Mouse (Mus musculus): Measurements from ENCODE around the gene Gm20388. TPM values are rescaled to one million over a fixed set of nuclear protein-coding genes. Genes with fewer than 3 reads are reported as not detected.
A peak's percentile ranks its signal among the peaks of the same experiment; 100 is the strongest.

The Gm20388 gene
- polyA plus RNA-seq, 1 experiment: 23.9 TPM

DNA sequence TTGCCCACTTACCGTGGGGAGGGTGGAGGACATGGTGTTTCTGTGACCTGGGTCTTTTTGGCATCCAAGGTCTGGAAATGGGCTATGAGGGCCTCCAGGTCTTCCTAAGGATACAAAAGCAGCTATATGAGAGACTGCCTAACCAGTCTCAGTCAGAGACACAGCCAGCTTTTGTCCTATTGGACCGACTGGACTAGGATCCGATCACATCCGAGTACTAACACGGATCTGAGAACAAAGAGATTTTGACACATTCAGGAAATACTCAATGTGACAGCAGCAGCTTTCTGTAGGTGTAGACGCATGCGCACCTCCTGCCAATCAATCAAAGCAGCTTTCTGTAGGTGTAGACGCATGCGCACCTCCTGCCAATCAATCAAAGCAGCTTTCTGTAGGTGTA is 1911.1 kb downstream of the Gm20388 start:
- H3K27ac ChIP-seq (ENCODE audit: insufficient read depth, low read length): no peak overlapping the region
- H3K4me1 ChIP-seq (ENCODE audit: control insufficient read depth, insufficient read depth, low read length): no peaks in the 10 kb centered on the region
- H3K4me3 ChIP-seq (ENCODE audit: insufficient read depth, low read length): no peak overlapping the region
- TF ChIP-seq POLR2A (IDR thresholded peaks at IDR 0.05; ENCODE audit: extremely low read depth, insufficient read depth, low read length) (no peak), CTCF (IDR thresholded peaks at IDR 0.05; ENCODE audit: extremely low read depth, insufficient read depth, low read length) (no peak)

DNA sequence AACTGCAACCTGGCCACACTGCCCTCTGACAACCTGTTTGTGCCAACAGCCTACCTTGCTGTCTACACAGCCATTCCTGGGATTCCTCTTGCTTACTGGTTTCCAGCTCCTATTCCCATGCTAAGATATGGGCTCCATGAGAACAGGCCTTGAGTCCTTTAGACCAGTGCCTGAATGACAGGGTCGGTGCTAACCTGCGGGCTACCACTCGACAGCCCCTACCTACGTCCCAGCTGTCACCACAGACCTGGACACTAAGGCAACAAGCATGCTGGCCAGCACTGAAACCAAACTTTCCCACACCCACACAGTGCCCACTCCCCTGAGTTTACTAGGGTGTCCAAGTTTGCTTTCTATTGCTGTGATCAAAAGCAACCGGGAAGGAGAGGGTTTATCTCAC is 1917.1 kb downstream of the Gm20388 start:
- Histone ChIP-seq H3K4me3 (ENCODE audit: insufficient read depth, low read length) (no peak overlapping the region), H3K27ac (ENCODE audit: insufficient read depth, low read length) (no peak overlapping the region), H3K4me1 (ENCODE audit: control insufficient read depth, insufficient read depth, low read length) (peaks cover 7% of the 10 kb centered on the region)
- no peak for TF ChIP-seq POLR2A (IDR thresholded peaks at IDR 0.05; ENCODE audit: extremely low read depth, insufficient read depth, low read length)
- no peak for TF ChIP-seq CTCF (IDR thresholded peaks at IDR 0.05; ENCODE audit: extremely low read depth, insufficient read depth, low read length)

DNA sequence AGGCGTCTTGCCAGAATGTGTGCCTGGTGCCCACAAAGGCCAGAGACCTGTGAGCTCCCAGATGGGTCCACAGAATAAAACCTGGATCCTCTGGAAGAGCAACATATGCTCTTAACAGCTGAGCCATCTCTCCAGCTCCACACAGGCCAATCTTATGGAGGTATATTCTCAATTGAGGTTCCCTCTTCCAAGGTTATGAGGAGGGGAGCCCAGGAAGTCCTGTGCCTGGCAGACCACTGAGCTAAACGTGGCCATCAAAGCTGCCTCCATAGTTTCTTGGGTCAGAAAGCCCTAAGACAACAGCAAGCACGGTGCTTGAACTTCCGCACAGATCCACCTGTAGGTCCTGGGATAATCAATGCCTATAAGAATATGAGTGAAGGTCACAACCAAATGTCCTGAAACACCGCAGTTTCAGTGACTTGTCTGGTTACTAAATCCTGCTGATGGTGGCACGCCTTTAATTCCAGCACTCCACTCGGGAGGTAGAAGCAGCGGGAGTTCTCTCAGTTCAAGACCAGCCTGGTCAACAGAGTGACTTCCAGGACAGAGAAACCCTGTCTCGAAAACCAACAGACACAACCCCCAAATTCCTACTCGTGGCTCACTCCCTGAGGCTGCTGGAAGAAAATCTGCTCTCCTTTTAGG is 1917.9 kb downstream of the Gm20388 start:
- peaks cover 7% of the 10 kb centered on the region for H3K4me1 ChIP-seq (ENCODE audit: control insufficient read depth, insufficient read depth, low read length)
- H3K27ac ChIP-seq (ENCODE audit: insufficient read depth, low read length): no peak overlapping the region
- TF ChIP-seq POLR2A (IDR thresholded peaks at IDR 0.05; ENCODE audit: extremely low read depth, insufficient read depth, low read length) (no peak), CTCF (IDR thresholded peaks at IDR 0.05; ENCODE audit: extremely low read depth, insufficient read depth, low read length) (no peak)
- peak overlapping the region; percentile 39 for H3K4me3 ChIP-seq (ENCODE audit: insufficient read depth, low read length)

DNA sequence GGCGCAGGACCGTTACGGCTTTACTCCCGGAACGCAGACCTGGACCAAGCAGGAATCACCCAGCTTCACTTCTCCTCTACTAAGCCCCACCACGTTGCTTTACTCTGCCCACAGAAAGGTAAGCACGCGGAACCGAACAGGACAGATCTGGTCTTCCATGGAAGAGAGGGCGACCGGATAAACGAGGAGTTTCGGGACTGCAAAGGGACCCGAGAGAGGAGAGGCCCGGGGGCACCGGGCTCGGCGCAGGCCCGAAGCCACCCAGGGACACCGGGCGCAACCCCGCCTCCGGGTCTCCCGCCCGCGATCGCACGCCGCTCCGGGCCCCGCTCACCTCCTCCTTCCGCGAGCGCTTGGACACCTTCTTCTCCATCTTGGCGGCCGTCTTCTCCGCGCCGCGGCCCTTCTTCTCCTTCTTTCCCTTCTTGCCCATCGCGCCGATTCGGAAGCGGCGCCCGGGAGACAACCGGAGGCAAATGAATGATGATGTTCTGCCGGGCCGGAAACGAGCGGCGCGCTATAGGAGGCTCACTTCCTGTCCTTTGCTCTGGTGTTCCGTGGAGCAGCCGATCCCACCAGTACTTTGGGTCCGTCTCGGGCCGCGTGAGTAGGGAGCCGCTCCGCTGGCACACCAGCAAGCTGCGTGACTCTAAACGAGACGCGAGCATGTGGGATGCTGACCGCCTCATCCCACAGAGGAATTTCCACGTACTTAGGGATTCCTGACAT is 1918.6 kb downstream of the Gm20388 start, which contains the start of gene Klhdc4:
Gene Klhdc4, minus strand, starts transcription at position 522 of the 729 bp plus-strand sequence.
- Histone ChIP-seq H3K4me1 (ENCODE audit: control insufficient read depth, insufficient read depth, low read length) (peaks cover 7% of the 10 kb centered on the region), H3K27ac (ENCODE audit: insufficient read depth, low read length) (peak within 1 kb of the TSS; percentile 38), H3K4me3 (ENCODE audit: insufficient read depth, low read length) (peak within 1 kb of the TSS; percentile 39)
- peak; percentile 69; the same call in 1 of the 2 replicates for TF ChIP-seq POLR2A (IDR thresholded peaks at IDR 0.05; ENCODE audit: extremely low read depth, insufficient read depth, low read length)
- no peak for TF ChIP-seq CTCF (IDR thresholded peaks at IDR 0.05; ENCODE audit: extremely low read depth, insufficient read depth, low read length)

DNA sequence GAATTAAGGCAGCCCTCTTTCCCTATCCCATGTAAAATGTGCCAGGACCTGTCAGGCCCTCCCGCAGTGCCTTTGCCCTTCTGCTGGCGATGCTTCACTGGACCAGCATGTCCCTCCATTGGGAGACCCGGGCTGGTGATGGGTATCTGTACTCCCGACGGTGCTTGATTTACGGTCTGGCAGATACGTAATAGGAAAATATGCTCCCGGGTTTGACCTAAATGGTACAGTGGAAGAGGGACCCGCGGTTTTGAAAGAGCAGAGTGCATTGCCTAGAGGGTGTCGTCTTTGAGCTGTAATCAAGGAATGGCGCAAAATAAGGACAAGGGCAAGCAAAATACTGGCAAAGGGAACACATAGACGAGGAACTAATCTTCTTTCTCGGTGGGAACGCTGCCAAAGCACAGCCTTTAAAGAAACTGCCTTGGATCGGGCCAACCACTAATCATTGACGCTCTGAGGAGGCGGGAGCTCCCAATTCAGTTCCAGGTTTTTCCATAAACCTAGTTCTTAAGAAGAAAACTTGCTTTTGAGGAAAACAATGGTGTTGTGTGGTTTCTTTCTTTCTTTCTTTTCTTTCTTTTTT is 1919.2 kb downstream of the Gm20388 start:
- TF ChIP-seq POLR2A (IDR thresholded peaks at IDR 0.05; ENCODE audit: extremely low read depth, insufficient read depth, low read length) (no peak), CTCF (IDR thresholded peaks at IDR 0.05; ENCODE audit: extremely low read depth, insufficient read depth, low read length) (no peak)

DNA sequence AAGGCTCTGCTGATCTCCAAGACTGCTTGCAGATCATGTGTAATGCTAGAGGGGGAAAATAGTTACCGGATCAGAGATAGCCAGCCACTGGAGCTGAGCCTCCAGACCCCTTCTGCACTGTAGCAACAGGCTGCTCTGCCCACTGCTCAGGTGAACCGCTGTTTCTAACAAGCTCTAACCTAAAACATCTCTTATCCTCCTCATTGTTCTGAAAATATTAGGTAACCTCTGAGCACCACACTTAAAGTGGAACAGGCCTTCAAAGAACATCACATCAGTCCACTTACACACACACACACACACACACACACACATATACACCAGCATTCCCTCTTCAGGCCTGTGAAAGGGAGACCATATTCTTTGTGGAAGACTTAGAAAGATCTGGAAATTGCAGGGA is 1921.4 kb downstream of the Gm20388 start:
- Histone ChIP-seq H3K4me3 (ENCODE audit: insufficient read depth, low read length) (no peak overlapping the region), H3K4me1 (ENCODE audit: control insufficient read depth, insufficient read depth, low read length) (peaks cover 7% of the 10 kb centered on the region), H3K27ac (ENCODE audit: insufficient read depth, low read length) (peak overlapping the region; percentile 31; the same call in 1 of the 2 replicates)
- TF ChIP-seq POLR2A (IDR thresholded peaks at IDR 0.05; ENCODE audit: extremely low read depth, insufficient read depth, low read length) (no peak), CTCF (IDR thresholded peaks at IDR 0.05; ENCODE audit: extremely low read depth, insufficient read depth, low read length) (no peak)

More for the DNA sequence above, 1919.2 kb downstream of the Gm20388 start:
- H3K27ac ChIP-seq (ENCODE audit: insufficient read depth, low read length): peak overlapping the region; percentile 38
- H3K4me3 ChIP-seq (ENCODE audit: insufficient read depth, low read length): peak overlapping the region; percentile 39
- peaks cover 7% of the 10 kb centered on the region for H3K4me1 ChIP-seq (ENCODE audit: control insufficient read depth, insufficient read depth, low read length)

DNA sequence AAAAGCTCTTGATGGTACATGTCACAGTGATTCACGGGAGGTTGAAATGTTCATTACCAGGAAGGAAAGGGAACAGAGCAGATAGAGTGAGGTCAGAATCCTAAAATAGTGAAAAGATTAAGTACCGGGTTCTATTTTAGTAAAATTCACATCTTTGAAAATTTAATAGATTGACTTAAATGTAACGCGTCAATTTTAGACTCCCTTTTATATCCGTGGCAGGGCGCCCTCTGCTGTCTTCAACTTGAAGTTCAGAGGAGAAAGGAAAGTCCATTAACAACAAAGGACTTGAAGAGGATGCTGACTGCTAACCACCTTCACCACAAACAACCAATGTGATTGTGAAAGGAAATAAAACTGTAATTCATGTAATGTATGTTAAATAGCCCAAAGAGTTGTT is 1921.9 kb downstream of the Gm20388 start:
- Histone ChIP-seq H3K4me1 (ENCODE audit: control insufficient read depth, insufficient read depth, low read length) (peaks cover 7% of the 10 kb centered on the region), H3K4me3 (ENCODE audit: insufficient read depth, low read length) (no peak overlapping the region), H3K27ac (ENCODE audit: insufficient read depth, low read length) (no peak overlapping the region)
- TF ChIP-seq POLR2A (IDR thresholded peaks at IDR 0.05; ENCODE audit: extremely low read depth, insufficient read depth, low read length) (no peak), CTCF (IDR thresholded peaks at IDR 0.05; ENCODE audit: extremely low read depth, insufficient read depth, low read length) (peak; percentile 64)

DNA sequence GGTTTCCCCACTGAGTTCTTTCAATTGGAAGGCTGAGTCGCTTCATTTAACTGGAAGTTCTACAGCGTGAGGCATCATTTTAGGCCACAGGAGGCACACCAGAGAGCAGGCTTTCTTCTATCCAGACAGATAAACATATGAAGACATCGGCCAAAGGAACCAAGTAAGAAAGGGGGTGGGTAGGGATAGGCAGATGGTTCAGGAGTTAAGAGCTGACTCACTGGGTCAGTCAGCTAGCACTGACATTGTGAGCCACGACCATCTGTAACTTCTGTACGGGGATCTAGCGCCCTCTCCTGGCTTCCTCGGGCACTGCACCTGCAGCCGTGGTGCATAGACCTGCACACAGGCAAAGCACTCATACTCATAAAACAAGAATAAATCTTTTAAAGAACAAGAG is 1930.6 kb downstream of the Gm20388 start:
- Histone ChIP-seq H3K4me3 (ENCODE audit: insufficient read depth, low read length) (no peak overlapping the region), H3K27ac (ENCODE audit: insufficient read depth, low read length) (no peak overlapping the region), H3K4me1 (ENCODE audit: control insufficient read depth, insufficient read depth, low read length) (no peaks in the 10 kb centered on the region)
- TF ChIP-seq CTCF (IDR thresholded peaks at IDR 0.05; ENCODE audit: extremely low read depth, insufficient read depth, low read length) (peak; percentile 74), POLR2A (IDR thresholded peaks at IDR 0.05; ENCODE audit: extremely low read depth, insufficient read depth, low read length) (no peak)

DNA sequence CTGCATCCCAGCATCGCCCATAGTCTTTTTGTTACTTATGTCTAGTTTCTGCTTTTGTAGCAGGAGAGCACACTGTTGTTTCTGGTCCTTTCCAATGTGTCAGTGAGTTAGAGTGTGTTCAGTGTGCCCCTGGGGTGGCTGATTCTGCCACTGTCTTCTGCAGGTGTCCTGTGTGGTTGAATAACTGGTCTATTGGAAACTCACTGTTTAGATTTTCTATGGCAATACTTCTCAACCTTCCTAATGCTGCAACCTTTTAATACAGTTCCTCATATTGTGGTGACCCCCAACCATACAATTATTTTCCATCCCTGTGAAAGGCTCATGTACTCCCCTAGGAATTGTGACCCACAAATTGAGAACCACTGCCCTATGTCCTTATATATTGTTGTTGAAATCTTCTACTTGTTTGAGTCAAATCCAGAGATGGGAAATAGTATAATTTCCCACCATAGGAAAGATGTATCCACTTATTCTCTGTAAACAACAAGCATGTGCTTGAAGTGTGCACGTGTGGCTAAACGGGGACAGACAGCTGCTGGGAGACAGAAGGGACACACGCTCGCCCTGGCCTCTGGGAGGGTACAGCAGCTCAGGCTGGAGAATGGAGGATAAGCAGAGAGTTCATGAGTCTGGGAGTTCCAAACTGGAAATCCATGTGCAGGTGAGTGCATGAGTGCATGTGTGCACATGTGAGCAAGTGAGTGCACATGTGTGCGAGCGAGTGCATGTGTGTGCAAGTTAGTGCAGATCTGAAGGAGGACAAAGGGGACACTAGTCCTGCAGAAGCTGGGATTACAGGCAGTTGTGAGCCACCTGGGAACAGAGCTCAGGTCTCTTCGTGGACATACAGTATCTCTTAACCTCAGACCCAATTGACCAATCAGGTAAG is 1931.7 kb downstream of the Gm20388 start:
- no peaks in the 10 kb centered on the region for H3K4me1 ChIP-seq (ENCODE audit: control insufficient read depth, insufficient read depth, low read length)
- H3K27ac ChIP-seq (ENCODE audit: insufficient read depth, low read length): no peak overlapping the region
- TF ChIP-seq CTCF (IDR thresholded peaks at IDR 0.05; ENCODE audit: extremely low read depth, insufficient read depth, low read length) (no peak), POLR2A (IDR thresholded peaks at IDR 0.05; ENCODE audit: extremely low read depth, insufficient read depth, low read length) (no peak)
- H3K4me3 ChIP-seq (ENCODE audit: insufficient read depth, low read length): no peak overlapping the region

All from cortical plate, adult 2 months (tissue).